Mouse (Mus musculus): ENCODE measurements around the gene Zscan5b.
"Not testable (repeated sequence)": the region's sequence is repeated elsewhere in the genome, so short reads cannot be mapped to it uniquely, and the experiment has no call there.

Gene Zscan5b

DNA sequence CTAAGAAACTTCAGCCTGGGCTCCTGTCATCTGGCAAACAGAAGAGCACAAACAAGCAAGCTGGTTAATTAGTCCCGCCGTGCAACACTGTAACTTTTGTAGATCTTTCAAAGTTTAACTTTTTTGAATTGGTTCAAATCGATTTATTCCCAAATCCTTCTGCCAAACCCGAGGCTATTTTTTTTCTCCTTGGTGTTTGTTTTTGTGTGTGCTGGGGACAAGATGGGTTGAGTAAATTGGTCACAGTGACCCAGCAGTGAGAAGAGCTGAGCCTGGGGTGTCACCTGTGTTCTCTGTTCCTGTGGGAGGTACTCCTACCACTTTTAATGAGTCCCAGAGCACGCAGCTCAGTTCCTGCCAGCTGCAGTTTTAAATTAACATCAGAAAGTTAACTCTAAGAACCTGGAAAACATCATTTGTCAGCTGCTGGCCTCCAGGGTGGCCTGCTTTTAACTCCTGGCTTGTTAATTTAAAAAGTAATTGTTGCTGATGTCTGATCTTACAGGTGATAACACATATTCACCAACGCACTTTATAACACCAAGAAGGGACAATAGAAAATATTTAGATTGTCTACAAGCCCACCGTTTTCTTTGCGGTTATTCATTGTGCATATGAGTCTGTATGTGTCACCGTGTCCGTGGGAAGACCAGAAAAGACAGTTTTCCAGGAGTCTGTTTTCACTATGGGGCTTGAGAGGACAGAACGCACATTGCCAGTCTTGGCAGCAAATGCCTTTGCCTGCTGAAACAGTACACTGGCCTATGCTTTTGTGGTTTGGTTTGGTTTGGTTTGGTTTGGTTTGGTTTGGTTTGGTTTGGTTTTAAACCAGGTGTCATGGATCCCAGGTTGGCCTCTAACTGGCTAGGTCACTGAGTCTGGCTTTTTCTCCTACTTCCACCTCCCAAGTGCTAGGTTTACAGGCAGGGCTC is 22.5 kb downstream of the Zscan5b start:
- no peak for DNase-seq (ENCODE audit: low spot score)

DNA sequence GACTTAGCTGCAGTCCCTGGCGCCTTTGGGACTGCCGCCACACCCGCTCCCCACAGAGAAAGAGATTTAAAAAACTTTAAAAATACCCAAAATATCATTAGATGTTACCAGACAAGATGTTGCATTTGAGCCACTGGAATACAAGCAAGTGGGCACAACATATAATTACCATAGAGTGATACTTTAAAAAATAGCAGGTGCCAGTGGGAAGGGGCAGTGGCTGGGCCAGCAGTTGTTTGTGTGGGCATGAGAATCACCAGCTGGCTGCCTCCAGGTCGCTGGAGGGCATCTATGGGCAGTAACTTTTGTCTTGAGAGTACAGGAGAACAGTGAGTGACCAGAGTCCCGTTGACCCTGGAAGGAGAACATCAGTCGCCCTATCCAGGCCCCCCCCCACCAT is 30.3 kb downstream of the Zscan5b start, which contains the start of gene Epp13:
Epp13 (plus strand) TSS at position 301 of the 400 bp plus-strand sequence.
- DNase-seq (ENCODE audit: low spot score) = no peak

DNA sequence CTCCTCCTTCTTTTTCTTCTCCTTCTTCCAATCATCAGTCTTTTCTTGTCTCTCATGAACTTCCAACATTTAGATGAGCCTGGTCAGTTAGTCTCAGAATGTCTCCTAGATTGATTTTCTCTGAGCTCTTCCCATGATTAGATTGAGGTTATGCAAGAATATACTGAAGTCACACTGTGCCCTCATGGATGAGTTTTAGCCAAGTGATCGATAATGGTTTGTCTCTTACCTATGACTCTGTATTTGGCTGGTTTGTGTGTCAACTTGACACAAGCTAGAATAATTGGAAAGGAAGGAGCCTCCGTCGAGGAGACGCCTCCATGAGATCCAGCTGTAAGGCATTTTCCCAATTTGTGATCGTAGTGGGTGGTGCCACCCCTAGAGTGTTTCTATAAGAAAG is 32.4 kb downstream of the Zscan5b start:
- DNase-seq (ENCODE audit: low spot score) = no peak

DNA sequence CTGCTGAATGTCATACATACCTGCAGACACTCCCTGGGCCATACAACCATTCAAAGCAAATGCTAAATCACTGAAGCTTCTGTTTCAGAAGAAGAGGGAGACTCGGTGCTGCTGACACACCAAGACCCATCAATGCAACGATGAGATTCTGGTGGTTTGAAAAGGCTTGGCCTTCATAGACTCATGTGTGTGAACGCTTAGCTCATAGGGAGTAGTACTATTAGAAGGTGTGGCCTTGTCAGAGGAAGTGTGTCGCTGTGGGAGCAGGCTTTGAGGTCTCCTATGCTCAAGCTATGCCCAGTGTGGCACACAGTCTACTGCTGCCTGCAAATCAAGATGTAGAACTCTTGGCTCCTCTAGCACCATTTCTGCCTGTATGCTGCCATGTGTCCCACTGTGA is 35.3 kb downstream of the Zscan5b start:
- no peak for DNase-seq (ENCODE audit: low spot score)

DNA sequence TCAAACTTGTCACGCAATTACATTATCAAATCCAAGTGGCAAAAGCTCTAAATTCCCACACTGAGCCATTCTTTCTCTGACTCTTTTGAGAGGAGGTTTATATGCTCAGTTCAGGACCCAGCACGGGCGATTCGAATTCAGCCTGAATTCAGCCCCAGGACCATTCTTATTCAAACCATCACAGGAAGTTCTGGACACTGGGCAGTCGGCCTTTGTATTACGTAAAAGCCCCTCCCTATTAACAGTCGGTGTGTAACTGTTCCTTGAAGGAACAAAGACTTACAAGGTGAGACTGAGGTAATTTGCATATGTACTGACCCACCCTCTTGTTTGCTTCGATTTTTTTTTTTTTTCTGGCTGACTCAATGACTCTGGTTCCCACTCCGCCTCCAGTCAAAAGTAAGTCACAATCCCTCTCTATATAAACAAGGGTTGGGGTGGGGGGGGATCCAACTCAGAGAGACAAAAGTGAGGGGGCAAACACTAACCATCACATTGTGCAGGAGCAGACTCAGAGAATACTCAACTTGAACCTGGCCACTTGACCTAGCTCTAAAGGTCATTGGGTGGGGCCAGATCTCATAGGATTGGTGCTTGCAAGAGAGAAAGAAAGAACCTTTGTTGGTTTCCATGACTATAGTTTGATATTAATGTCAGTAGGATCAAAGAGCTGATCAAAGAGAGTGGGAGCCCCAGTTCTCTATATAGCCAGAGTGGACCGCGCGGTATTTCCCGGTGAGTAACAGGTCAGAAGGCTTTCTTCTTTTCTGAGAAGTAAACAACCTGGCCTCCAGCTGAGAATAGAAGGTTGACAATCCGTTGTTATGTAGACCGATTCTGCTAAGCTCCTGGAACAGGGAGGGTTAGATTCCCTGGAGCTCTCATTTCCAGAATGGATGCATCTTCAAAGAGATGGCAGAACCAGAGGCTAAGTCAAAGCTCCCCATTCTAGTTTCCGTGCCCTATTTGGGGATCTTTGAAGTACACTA is 36.4 kb downstream of the Zscan5b start:
- DNase-seq (ENCODE audit: low spot score) = no peak

DNA sequence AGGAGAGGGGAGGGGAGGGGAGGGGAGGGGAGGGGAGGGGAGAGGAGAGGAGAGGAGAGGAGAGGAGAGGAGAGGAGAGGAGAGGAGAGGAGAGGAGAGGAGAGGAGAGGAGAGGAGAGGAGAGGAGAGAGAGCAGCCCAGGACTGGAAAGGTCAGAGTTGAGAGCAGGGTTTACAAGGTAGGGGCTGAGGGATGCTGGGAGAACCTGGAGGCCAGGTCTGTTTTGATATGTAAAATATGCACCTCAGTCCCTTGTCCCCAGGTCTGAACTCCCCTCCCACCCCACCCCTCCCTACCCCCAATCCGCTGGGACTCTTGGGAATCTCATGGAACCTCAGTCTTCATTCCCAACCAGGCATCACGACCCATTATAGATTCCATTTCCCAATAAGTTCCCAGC is 37.9 kb downstream of the Zscan5b start:
- DNase-seq (ENCODE audit: low spot score) = not testable (repeated sequence)

DNA sequence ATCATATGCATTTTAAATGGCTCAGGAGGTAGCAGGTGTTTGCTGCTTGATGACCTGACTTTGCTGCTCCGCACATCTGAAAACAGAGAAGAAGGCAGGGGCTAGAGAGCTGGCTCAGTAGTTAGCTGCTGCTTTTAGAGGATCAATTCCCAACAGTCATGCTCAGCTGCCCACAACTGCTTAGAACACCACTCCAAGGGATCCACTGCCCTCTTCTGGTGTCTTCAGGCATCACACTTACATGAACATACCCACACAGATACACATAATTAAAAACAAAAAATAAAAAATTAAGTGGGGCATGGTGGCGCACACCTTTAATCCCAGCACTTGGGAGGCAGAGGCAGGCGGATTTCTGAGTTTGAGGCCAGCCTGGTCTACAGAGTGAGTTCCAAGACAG is 40.0 kb downstream of the Zscan5b start:
- no peak for DNase-seq (ENCODE audit: low spot score)

DNA sequence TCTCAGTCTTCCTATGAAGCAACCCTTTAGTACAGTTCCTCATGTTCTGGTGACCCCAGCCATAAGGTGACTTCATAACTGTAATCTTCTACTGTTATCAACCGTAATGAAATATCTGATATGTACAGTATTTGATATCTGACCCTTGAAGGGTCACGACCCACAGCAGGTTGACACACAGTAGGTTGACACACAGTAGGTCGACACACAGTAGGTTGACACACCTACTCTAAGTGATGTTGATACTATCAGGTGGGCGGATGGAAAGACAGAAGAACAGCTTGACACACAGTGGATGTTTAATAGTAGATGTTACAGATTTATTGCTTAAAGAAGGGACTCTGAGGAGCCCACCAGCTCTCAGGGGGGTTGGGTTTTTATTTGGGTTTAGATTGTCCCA is 40.9 kb downstream of the Zscan5b start:
- DNase-seq (ENCODE audit: low spot score) = no peak

DNA sequence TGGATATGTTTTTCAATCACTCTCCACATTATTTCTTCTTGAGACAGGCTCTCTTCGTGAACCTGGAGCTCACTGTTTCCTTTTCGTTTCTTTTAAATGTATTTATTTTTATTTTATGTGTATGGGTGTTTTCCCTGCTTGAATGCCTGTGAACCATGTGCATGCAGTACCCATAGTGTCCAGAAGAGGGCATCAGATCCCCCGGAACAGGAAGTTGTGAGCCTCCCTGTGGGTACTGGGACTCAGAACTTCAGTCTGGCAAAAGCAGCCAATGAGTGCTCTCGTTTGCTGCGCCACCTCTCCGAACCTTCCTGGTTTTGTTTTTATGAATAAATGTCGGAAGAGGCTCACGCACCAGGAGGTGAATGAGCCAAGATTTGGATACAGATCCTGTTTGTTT is 43.6 kb downstream of the Zscan5b start:
- DNase-seq (ENCODE audit: low spot score) = no peak

DNA sequence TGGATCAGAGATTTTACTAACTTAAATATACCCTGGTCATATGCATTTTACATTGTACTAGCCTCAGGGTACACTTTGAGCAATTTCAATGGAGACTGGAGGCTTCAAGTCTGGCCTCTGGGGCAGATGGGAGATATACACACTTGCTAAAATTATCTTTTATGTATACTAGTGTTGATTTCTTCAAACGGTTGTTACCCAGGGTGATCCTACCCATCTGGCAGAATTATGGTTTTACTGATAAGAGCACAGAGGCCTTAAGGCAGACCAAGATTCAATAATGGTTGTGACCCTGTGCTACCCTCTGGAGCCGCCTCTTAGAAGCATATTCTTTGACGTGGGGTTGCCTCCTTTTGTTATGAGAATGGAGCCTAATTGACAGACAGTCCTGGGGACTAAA is 55.8 kb downstream of the Zscan5b start:
- no peak for DNase-seq (ENCODE audit: low spot score)

DNA sequence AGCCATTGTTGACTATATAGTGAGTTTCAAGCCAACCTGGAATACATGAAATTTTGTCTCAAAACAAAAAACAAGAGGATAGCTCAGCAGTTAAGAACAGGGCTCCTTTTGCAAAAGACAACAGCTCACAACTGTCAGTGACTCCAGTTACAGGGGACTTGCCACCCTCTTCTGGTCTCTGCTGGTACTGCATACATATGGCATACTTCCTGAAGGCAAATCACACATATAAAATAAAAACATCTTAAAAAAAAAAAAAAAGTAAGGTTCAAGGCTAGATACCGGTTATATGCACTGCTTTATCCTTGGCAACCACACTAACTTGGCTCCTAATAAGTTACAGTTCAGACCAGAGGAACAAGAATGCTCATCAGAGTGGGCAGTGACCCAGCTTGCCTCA is 60.7 kb downstream of the Zscan5b start:
- peak; percentile 53 for DNase-seq (ENCODE audit: low spot score)

DNA sequence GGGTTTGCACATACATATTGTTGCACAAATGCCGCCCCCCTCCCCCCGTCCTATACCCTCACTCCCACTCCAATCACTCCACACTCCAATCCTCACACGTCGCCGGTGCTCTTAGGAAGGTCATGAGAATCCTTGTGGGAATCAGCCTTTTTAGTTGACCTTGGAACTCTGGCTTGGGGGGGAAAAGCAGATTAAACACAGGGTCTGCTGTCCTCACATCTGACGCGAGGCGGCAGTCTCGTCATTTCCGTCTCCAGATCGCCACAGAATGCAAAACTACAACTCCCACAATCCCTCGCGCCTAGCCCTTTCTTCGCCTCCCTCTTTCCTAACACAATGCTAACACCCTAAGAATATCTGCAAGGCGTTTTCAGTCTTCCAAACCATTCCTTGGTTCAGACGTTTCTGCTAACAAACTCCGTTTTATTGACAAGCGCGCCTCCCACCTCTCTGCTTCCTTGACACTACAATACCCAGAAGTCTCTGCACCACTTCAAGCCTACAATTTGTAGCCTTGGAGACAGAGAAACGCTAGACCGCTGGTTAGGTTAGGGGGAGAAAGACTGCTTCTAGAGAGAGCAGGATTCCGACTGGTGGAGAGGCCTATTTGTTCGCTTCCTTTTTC is 61.5 kb downstream of the Zscan5b start:
- DNase-seq (ENCODE audit: low spot score) = peak; percentile 83

DNA sequence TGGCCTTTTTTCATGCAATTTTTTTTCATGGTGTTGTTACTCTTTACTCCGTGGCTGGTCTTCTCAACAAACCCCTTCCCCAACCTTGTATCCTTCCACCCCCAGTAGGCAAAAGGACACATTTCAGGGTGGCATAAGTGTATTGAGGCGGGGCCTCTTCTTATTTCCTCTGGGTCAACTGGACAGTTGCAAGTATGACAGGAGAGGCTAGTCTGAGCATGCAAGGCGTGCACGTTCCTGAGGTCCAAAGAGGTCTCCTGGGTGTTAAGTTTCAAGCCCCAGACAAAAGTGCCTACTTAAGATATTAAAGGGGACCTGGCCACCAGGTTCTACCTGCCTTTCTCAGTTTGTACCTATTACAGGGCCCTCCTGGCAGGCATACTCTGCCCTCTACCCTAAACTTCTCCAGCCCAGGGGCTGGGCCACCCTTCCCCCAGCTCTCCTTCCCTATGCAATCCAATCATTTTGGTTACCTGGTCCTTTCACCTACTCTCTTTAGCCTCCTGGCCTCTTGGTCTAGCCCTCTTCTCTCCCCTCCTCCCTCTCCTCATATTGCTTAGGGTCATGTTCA is 62.4 kb downstream of the Zscan5b start:
- no peak for DNase-seq (ENCODE audit: low spot score)

DNA sequence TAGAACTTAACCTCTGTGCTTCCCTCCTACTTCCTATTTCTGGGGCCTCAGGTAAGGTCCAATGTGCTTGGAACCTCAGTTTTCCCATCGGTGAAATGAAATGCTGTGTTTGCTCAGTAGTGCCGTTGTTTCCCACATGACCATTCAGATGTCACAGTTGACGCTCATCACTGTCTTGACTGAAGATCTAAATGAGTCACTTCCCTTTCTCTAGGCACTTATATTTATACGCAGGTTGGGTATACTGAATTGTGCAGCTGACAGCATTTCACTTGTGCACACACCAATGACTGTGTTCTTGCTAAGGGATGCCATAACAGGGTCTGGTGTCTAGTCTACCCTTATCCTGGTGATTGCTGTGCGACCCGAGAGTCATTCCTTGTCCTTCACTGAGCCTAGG is 63.3 kb downstream of the Zscan5b start:
- DNase-seq (ENCODE audit: low spot score) = no peak

DNA sequence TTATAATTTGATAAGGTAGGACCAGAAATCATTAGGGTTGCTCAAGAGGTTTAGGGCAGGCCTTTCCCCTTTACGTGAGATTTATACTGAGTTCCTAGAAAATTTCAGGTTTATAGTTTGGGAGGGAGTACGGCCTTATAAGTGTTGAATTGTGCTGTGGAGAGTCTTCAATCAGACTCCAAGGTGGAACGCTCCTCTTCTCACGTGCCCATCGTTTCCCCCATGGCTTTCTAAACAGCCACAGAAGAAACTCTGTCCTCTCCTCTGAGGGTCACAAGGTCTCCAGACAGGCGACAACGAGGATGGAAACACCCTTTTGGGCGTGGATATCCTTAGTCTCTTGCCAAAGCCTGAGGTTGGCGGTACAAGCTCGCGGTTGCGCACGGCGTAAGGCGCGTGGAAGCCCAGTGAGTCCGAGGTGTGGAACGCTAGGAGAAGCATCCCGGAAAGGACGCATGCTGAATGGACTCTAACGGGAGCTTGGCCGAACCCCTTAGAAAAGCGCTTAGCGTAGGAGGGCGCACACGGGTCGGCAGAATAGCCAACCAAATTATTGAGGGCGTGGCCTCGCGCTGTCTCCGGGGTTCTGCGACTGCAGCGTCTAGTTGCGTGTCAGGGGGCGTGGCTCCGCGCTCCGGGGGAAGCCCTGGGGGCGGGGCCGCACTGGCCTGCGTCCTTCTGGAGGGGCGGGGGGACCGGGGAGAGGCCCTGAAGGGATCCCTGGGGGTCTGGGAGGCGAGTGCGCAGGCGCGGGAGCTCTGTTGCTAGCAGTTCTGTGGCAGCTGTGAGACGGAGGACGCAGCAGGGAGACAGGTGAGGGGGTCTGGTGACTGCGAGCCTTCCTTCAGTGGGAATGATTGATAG is 64.0 kb downstream of the Zscan5b start, which contains the start of gene Zfp667:
Zfp667 (plus strand) TSS at position 738 of the 864 bp plus-strand sequence.
- DNase-seq (ENCODE audit: low spot score) = peak; percentile 96

DNA sequence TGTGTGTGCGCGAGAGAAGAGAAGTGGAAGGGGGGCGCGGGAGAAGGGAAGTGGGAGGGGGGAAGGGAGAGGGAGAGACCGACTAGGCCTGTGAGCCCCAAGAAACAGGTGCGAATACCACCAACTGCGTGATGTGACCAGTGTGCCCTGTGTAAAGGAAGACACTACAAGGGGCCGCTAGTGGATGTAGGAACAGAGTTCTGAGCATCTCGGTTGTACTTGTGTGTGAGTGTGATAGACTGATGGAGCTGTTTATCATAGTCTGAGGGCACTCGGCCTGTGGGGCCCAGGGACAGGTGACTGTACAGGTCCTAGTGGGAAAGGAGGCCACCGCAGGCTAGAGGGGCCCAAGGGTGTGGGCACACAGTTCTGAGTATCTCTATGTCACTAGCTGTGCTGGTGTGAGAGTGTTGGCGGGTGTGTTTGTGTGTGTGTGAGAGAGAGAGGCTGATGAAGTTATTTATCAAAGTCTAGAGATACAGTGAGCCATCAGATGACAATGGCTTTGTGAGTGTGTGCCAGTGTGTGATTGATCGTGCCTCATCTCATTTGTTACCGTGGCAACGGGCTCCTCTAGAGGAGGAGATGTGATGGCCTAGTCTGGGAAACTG is 64.9 kb downstream of the Zscan5b start:
- no peak for DNase-seq (ENCODE audit: low spot score)
